7 mouse cellular contexts compared by ENCODE assay signal in genomic region chr9:108001922-108002770, GRCm38 (mm10). TPM values are rescaled to one million over a fixed set of nuclear protein-coding genes. Genes with fewer than 3 reads are reported as not detected.
DNase-seq lines count a peak whose midpoint lies in the region; ATAC-seq lines count a peak whose summit lies in the region.

TSS of gene Ip6k1 (plus strand) at chr9:108002501.

- H3K36me3 ChIP-seq in intestine, embryonic 16.5 days (ENCODE audit: control insufficient read depth, insufficient read depth, low read length): no peaks in the 10 kb centered on the region
- H3K36me3 ChIP-seq in midbrain, embryonic 11.5 days (ENCODE audit: control insufficient read depth, insufficient read depth, low read length): no peaks in the 10 kb centered on the region

- no peaks in the 10 kb centered on the region for H3K9me3 ChIP-seq in intestine, embryonic 16.5 days (ENCODE audit: control insufficient read depth, low read length)
- no peaks in the 10 kb centered on the region for H3K9me3 ChIP-seq in midbrain, embryonic 11.5 days (ENCODE audit: control insufficient read depth, low read length)

- peak within 1 kb of the TSS; percentile 96 for H3K4me2 ChIP-seq in intestine, embryonic 16.5 days (ENCODE audit: low read depth, low read length)
- peak within 1 kb of the TSS; percentile 81 for H3K4me2 ChIP-seq in midbrain, embryonic 11.5 days

- H3K27ac ChIP-seq in intestine, embryonic 16.5 days (ENCODE audit: low read length): peak within 1 kb of the TSS; percentile 95
- peak within 1 kb of the TSS; percentile 73 for H3K27ac ChIP-seq in midbrain, embryonic 11.5 days (ENCODE audit: low read depth, low read length)

- H3K4me3 ChIP-seq in intestine, embryonic 16.5 days (ENCODE audit: low read length): peak within 1 kb of the TSS; percentile 99
- peak within 1 kb of the TSS; percentile 75 for H3K4me3 ChIP-seq in midbrain, embryonic 11.5 days (ENCODE audit: low read depth, low read length)

- intact Hi-C loops in left cerebral cortex, postnatal 36 days (cut with DNase I): no loop called here

- ATAC-seq in intestine, embryonic 16.5 days: peak; percentile 99
- ATAC-seq in midbrain, embryonic 11.5 days (ENCODE audit: low FRiP score): peak; percentile 100

- peak within 1 kb of the TSS; percentile 99 for H3K9ac ChIP-seq in intestine, embryonic 16.5 days (ENCODE audit: low read depth, low read length)
- peak within 1 kb of the TSS; percentile 93 for H3K9ac ChIP-seq in midbrain, embryonic 11.5 days (ENCODE audit: low read length)

- DNase-seq in adrenal gland, adult 8-10 months: peak; percentile 100
- peak; percentile 99 for DNase-seq in embryo, embryonic 9.5 days (ENCODE audit: extremely low spot score)
- peak; percentile 99 to 100 for DNase-seq in gastrocnemius, postnatal 4 days (ENCODE audit: low spot score in 2 of 2)
- peak; percentile 100 for DNase-seq in left cerebral cortex, postnatal 36 days (ENCODE audit: low spot score in 2 of 2)
- DNase-seq in midbrain, embryonic 11.5 days (ENCODE audit: low spot score, missing footprints): peak; percentile 100
- peak; percentile 100 for DNase-seq in skeletal muscle tissue, adult 2 months (ENCODE audit: low read depth, low spot score)

- H3K4me1 ChIP-seq in intestine, embryonic 16.5 days (ENCODE audit: control insufficient read depth, insufficient read depth, low read length): peaks cover 19% of the 10 kb centered on the region
- H3K4me1 ChIP-seq in midbrain, embryonic 11.5 days (ENCODE audit: control insufficient read depth, insufficient read depth, low read length): peaks cover 9% of the 10 kb centered on the region

- H3K27me3 ChIP-seq in intestine, embryonic 16.5 days (replicated peaks; ENCODE audit: control insufficient read depth, insufficient read depth, low read length): no peaks in the 10 kb centered on the region
- H3K27me3 ChIP-seq in midbrain, embryonic 11.5 days (ENCODE audit: control insufficient read depth, insufficient read depth, low read length): no peaks in the 10 kb centered on the region

- under 1% methylated on average over 51 of the region's 51 CpGs for WGBS in intestine, embryonic 16.5 days
- WGBS in midbrain, embryonic 11.5 days: under 1% methylated on average over 49 of the region's 51 CpGs

RNA-seq across cellular contexts. Expression of gene Ip6k1, which starts in this region (rescaled TPM):
- 100 to 1,000 TPM; 138 to 184 (median 167) TPM for total RNA-seq in adrenal gland, adult 8-10 months (2022)
- total RNA-seq in gastrocnemius, postnatal 4 days (2021): 10 to 100 TPM; 59.7 to 66.2 TPM
- polyA plus RNA-seq in intestine, embryonic 16.5 days (2015; fragmentation: Nextera tagmentation; extraction: Ambion mirVana): 37.1 and 40.5 TPM in 2 replicates
- total RNA-seq in left cerebral cortex, postnatal 36 days (2021): 100 to 1,000 TPM; 196 to 205 TPM
- polyA plus RNA-seq in midbrain, embryonic 11.5 days (2014; fragmentation: Nextera tagmentation; extraction: Ambion mirVana): 31.6 and 34.8 TPM in 2 replicates

Comparison
In these comparisons a context has a peak if more than half of its experiments do, and no peak if none do; other contexts are left out.
1. Peak in every context shown above with its lines: DNase-seq, ATAC-seq, H3K4me3 ChIP-seq and H3K27ac ChIP-seq.